Mouse (Mus musculus) thymus, postnatal 14 days (tissue): ENCODE data around the gene Kif24.

Experiments used
- DNase-seq: peaks from one replicate; pipeline ENCODE4 v3.0.0; 2021

Kif24 gene

GRCm38 (mm10) chr4:41464345-41465286 is at the start of gene Kif24, which contains the start of gene Nudt2:
Gene Kif24 (minus strand): TSS chr4:41464887.
Gene Nudt2 (plus strand): TSS chr4:41465151.
- peak; percentile 98 for DNase-seq

GRCm38 (mm10) chr4:41513714-41514113 is 49.0 kb upstream of the Kif24 start:
- no peak for DNase-seq

- DNase-seq, result no peak
Observed at GRCm38 (mm10) chr4:41513309-41513708, 48.6 kb upstream of the Kif24 start.

- DNase-seq, result no peak
Observed at GRCm38 (mm10) chr4:41507998-41508397, 43.3 kb upstream of the Kif24 start.

- DNase-seq, result no peak
Observed at GRCm38 (mm10) chr4:41507326-41507924, 42.7 kb upstream of the Kif24 start.

GRCm38 (mm10) chr4:41506906-41507305 is 42.2 kb upstream of the Kif24 start:
- DNase-seq, result peak; percentile 76

- DNase-seq, result peak; percentile 46
Observed at GRCm38 (mm10) chr4:41506156-41506555, 41.5 kb upstream of the Kif24 start.

- no peak for DNase-seq
Observed at GRCm38 (mm10) chr4:41505131-41505551, 40.5 kb upstream of the Kif24 start.

- no peak for DNase-seq
Observed at GRCm38 (mm10) chr4:41504325-41504724, 39.6 kb upstream of the Kif24 start.

- DNase-seq, result peak; percentile 72
Observed at GRCm38 (mm10) chr4:41502986-41503412, 38.3 kb upstream of the Kif24 start, which contains the start of gene AI464131. Gene AI464131 (minus strand): TSS chr4:41503076.

GRCm38 (mm10) chr4:41502171-41502940 is 37.7 kb upstream of the Kif24 start:
- no peak for DNase-seq

GRCm38 (mm10) chr4:41500787-41501186 is 36.1 kb upstream of the Kif24 start:
- DNase-seq, result no peak

- no peak for DNase-seq
Observed at GRCm38 (mm10) chr4:41499619-41500018, 34.9 kb upstream of the Kif24 start.

- no peak for DNase-seq
Observed at GRCm38 (mm10) chr4:41498921-41499391, 34.3 kb upstream of the Kif24 start.

- no peak for DNase-seq
Observed at GRCm38 (mm10) chr4:41497995-41498845, 33.5 kb upstream of the Kif24 start.

GRCm38 (mm10) chr4:41497579-41497978 is 32.9 kb upstream of the Kif24 start:
- peak; percentile 60 for DNase-seq

- no peak for DNase-seq
Observed at GRCm38 (mm10) chr4:41497046-41497445, 32.4 kb upstream of the Kif24 start.

GRCm38 (mm10) chr4:41495850-41496249 is 31.2 kb upstream of the Kif24 start:
- no peak for DNase-seq

GRCm38 (mm10) chr4:41495076-41495475 is 30.4 kb upstream of the Kif24 start:
- no peak for DNase-seq

- DNase-seq, result no peak
Observed at GRCm38 (mm10) chr4:41494378-41494777, 29.7 kb upstream of the Kif24 start.

- DNase-seq, result no peak
Observed at GRCm38 (mm10) chr4:41493464-41494116, 28.9 kb upstream of the Kif24 start.
